Mouse (Mus musculus): ENCODE measurements around the gene Cyp2d34.

Cyp2d34 gene

GRCm38 (mm10) chr15:82620531-82621202 lies at the start of gene Cyp2d34:
Gene Cyp2d34 (minus strand): TSS chr15:82620946.
- no peak for DNase-seq

GRCm38 (mm10) chr15:82656346-82656745 lies 35.6 kb upstream of the Cyp2d34 start:
- no peak for DNase-seq

GRCm38 (mm10) chr15:82644371-82644770 lies 23.6 kb upstream of the Cyp2d34 start:
- no peak for DNase-seq

GRCm38 (mm10) chr15:82643771-82644170 lies 23.0 kb upstream of the Cyp2d34 start:
- no peak for DNase-seq

GRCm38 (mm10) chr15:82642771-82643170 lies 22.0 kb upstream of the Cyp2d34 start:
- DNase-seq, result no peak

- no peak for DNase-seq
Measured at GRCm38 (mm10) chr15:82641921-82642320, 21.2 kb upstream of the Cyp2d34 start.

GRCm38 (mm10) chr15:82641390-82641789 lies 20.6 kb upstream of the Cyp2d34 start:
- DNase-seq, result no peak

- DNase-seq, result no peak
Measured at GRCm38 (mm10) chr15:82640201-82640600, 19.5 kb upstream of the Cyp2d34 start.

GRCm38 (mm10) chr15:82637130-82638075 lies 16.7 kb upstream of the Cyp2d34 start:
- peak; percentile 8 to 13 for DNase-seq

- no peak for DNase-seq
Measured at GRCm38 (mm10) chr15:82634976-82635375, 14.2 kb upstream of the Cyp2d34 start.

- no peak for DNase-seq
Measured at GRCm38 (mm10) chr15:82621993-82622392, 1.2 kb upstream of the Cyp2d34 start.

- DNase-seq, result no peak
Measured at GRCm38 (mm10) chr15:82618362-82619020, 2.3 kb downstream of the Cyp2d34 start.

- peak; percentile 16 to 27 for DNase-seq
Measured at GRCm38 (mm10) chr15:82582621-82583020, 38.1 kb downstream of the Cyp2d34 start.

- peak; percentile 32 to 40 for DNase-seq
Measured at GRCm38 (mm10) chr15:82579071-82579470, 41.7 kb downstream of the Cyp2d34 start.

GRCm38 (mm10) chr15:82572856-82573255 lies 47.9 kb downstream of the Cyp2d34 start:
- no peak for DNase-seq
